Mouse (Mus musculus) CH12.LX (cell line): ENCODE measurements around the gene Popdc2. TPM values are rescaled to one million over a fixed set of nuclear protein-coding genes. Genes with fewer than 3 reads are reported as not detected.

Source experiments
- DNase-seq: peaks from one replicate; pipeline ENCODE4 v3.0.0-alpha.2; 2013; ENCODE audit errors: extremely low read depth
- H3K27ac ChIP-seq: 2 replicates; pipeline ENCODE4 v1.5.1; 2012; ENCODE audit warnings: low read depth, mild to moderate bottlenecking, control low read depth, moderate library complexity; ENCODE audit not compliant: insufficient read depth
- H3K27me3 ChIP-seq: replicated peaks from 2 replicates; pipeline ENCODE3; 2012; ENCODE audit warnings: inconsistent platforms
- H3K36me3 ChIP-seq, 2 experiments: replicated peaks in 1 of 2; 2 replicates each; pipeline versions ENCODE3 to v1.6.1; 2012; ENCODE audit warnings: inconsistent platforms in 1 of 2, low read length in 1 of 2, mild to moderate bottlenecking in 1 of 2, mixed read lengths in 1 of 2, moderate library complexity in 1 of 2; ENCODE audit not compliant: control insufficient read depth in 1 of 2, insufficient read depth in 1 of 2
- H3K4me1 ChIP-seq, 2 experiments: 2 replicates each; pipeline ENCODE4 v1.6.1; 2012; ENCODE audit warnings: inconsistent platforms in 1 of 2, moderate library complexity in 1 of 2; ENCODE audit not compliant: insufficient read depth in 2 of 2, control insufficient read depth in 1 of 2
- H3K4me2 ChIP-seq: 2 replicates; pipeline ENCODE4 v1.6.1; 2012; ENCODE audit warnings: low read depth, mild to moderate bottlenecking, control low read depth; ENCODE audit not compliant: poor library complexity, insufficient read depth, severe bottlenecking
- H3K4me3 ChIP-seq, 3 experiments: fragments of 150-350 bp in 1 of 3; sonication (generic) in 1 of 3; replicated peaks in 1 of 3; 2 replicates each; pipeline versions ENCODE3 to v1.5.1; 2011 to 2012; ENCODE audit warnings: low read depth in 2 of 3, low read length in 2 of 3, mild to moderate bottlenecking in 2 of 3, moderate library complexity in 2 of 3, control low read depth in 1 of 3, improper control_type of control experiment in 1 of 3, inconsistent platforms in 1 of 3, mixed read lengths in 1 of 3; ENCODE audit not compliant: poor library complexity in 1 of 3
- H3K79me2 ChIP-seq: replicated peaks from 2 replicates; pipeline ENCODE4 v1.6.1; 2012; ENCODE audit warnings: mild to moderate bottlenecking, moderate library complexity; ENCODE audit not compliant: control insufficient read depth, poor library complexity, insufficient read depth, severe bottlenecking; ENCODE audit errors: extremely low read depth
- H3K9ac ChIP-seq: 2 replicates; pipeline ENCODE4 v1.6.1; 2012; ENCODE audit warnings: low read depth, mild to moderate bottlenecking, control low read depth, moderate library complexity; ENCODE audit not compliant: insufficient read depth
- H3K9me3 ChIP-seq: replicated peaks from 2 replicates; pipeline ENCODE3; 2012; ENCODE audit warnings: low read length, inconsistent platforms, mixed read lengths
- CHD1 ChIP-seq: IDR thresholded peaks from 2 replicates; pipeline ENCODE4 v1.6.1; 2012; ENCODE audit warnings: low read depth, low read length, improper control_type of control experiment, inconsistent platforms
- CTCF ChIP-seq, 2 experiments: IDR thresholded peaks in 1 of 2; conservative IDR thresholded peaks in 1 of 2; 2 replicates each; pipeline ENCODE4 v1.5.1; 2011 to 2012; ENCODE audit warnings: low read depth in 2 of 2, low read length in 2 of 2, improper control_type of control experiment in 1 of 2, inconsistent platforms in 1 of 2, mild to moderate bottlenecking in 1 of 2, moderate library complexity in 1 of 2
- E2F4 ChIP-seq: IDR thresholded peaks from 2 replicates; pipeline ENCODE4 v1.6.1; 2011; ENCODE audit warnings: low read depth, low read length, improper control_type of control experiment; ENCODE audit not compliant: insufficient replicate concordance
- ETS1 ChIP-seq: conservative IDR thresholded peaks from 2 replicates; pipeline ENCODE4 v1.6.1; 2012; ENCODE audit warnings: low read depth, mild to moderate bottlenecking, inconsistent platforms, low read length, improper control_type of control experiment, moderate library complexity
- IRF4 ChIP-seq: IDR thresholded peaks from 2 replicates; pipeline ENCODE4 v1.6.1; 2014; ENCODE audit warnings: low read depth, mild to moderate bottlenecking, inconsistent platforms, low read length, improper control_type of control experiment
- JUND ChIP-seq: conservative IDR thresholded peaks from 2 replicates; pipeline ENCODE4 v1.6.1; 2011; ENCODE audit warnings: low read depth, low read length, improper control_type of control experiment
- MAFK ChIP-seq: IDR thresholded peaks from 2 replicates; pipeline ENCODE4 v1.6.1; 2011; ENCODE audit warnings: low read length, improper control_type of control experiment; ENCODE audit not compliant: insufficient replicate concordance
- MAZ ChIP-seq: IDR thresholded peaks from 2 replicates; pipeline ENCODE4 v1.6.1; 2012; ENCODE audit warnings: low read depth, mild to moderate bottlenecking, inconsistent platforms, low read length, improper control_type of control experiment, moderate library complexity
- MEF2A ChIP-seq: IDR thresholded peaks from 2 replicates; pipeline ENCODE4 v1.6.1; 2014; ENCODE audit warnings: low read depth, mild to moderate bottlenecking, inconsistent platforms, low read length, improper control_type of control experiment, borderline replicate concordance
- MXI1 ChIP-seq: IDR thresholded peaks from 2 replicates; pipeline ENCODE4 v1.6.1; 2011; ENCODE audit warnings: mild to moderate bottlenecking, low read depth, low read length, improper control_type of control experiment
- NELFE ChIP-seq: IDR thresholded peaks from 2 replicates; pipeline ENCODE4 v1.6.1; 2011; ENCODE audit warnings: low read depth, low read length, improper control_type of control experiment
- RCOR1 ChIP-seq: conservative IDR thresholded peaks from 2 replicates; pipeline ENCODE4 v1.6.1; 2012; ENCODE audit warnings: low read depth, mild to moderate bottlenecking, inconsistent platforms, low read length, improper control_type of control experiment
- TCF12 ChIP-seq: IDR thresholded peaks from 2 replicates; pipeline ENCODE4 v1.6.1; 2014; ENCODE audit warnings: low read depth, mild to moderate bottlenecking, inconsistent platforms, low read length, improper control_type of control experiment
- USF1 ChIP-seq: IDR thresholded peaks from 2 replicates; pipeline ENCODE4 v1.6.1; 2014; ENCODE audit warnings: low read depth, mild to moderate bottlenecking, inconsistent platforms, low read length, improper control_type of control experiment
- ZC3H11A ChIP-seq: IDR thresholded peaks from 2 replicates; pipeline ENCODE4 v1.6.1; 2012; ENCODE audit warnings: low read depth, mild to moderate bottlenecking, inconsistent platforms, low read length, improper control_type of control experiment
- dilution Hi-C: fragments of 300-500 bp; cut with MboI; formaldehyde crosslinking; loops from 2 replicates; pipeline ENCODE4 v1.14.3; 2020; ENCODE audit warnings: low sequenced_read_pairs; ENCODE audit not compliant: extremely low pct_unique_long_range_greater_than_20kb, extremely low pct_ligation_motif_present
- in situ Hi-C: fragments of 300-500 bp; cut with MboI; formaldehyde crosslinking; loops from 3 replicates; pipeline ENCODE4 v1.14.3; 2019; ENCODE audit warnings: low sequenced_read_pairs, low pct_ligation_motif_present, low pct_unique_long_range_greater_than_20kb, mixed read lengths
- polyA plus RNA-seq: library from polyadenylated mRNA; unstranded; fragments of >175 nt; gene quantifications from 2 replicates; pipeline ENCODE4 v1.2.1, GENCODE M21; 2012; ENCODE audit warnings: low read depth; ENCODE audit not compliant: insufficient read length
- total RNA-seq, 2 experiments: library from RNA; depleted of rRNA; stranded (reverse); fragments of 300-350 nt in 1 of 2; fragments of >200 nt in 1 of 2; gene quantifications; 2 replicates each; pipeline ENCODE4 v1.2.3; 2012 to 2014

Gene Popdc2
- total and polyA plus RNA-seq, 3 experiments = 0.17 to 3.6 (median 1.1) TPM

GRCm38 (mm10) chr16:38326778-38327397, 35.1 kb upstream of the Popdc2 start (continued):
- TF ChIP-seq RCOR1 (no peak), IRF4 (peak; percentile 93), ZC3H11A (no peak), MEF2A (no peak), USF1 (no peak), MAFK (no peak), CHD1 (no peak)

GRCm38 (mm10) chr16:38329340-38329739, 32.7 kb upstream of the Popdc2 start:
- Histone ChIP-seq H3K9me3 (no peaks in the 10 kb centered on the region), H3K79me2 (no peaks in the 10 kb centered on the region), H3K4me2 (no peak overlapping the region), H3K4me3 (no peak overlapping the region), H3K9ac (no peak overlapping the region), H3K27me3 (no peaks in the 10 kb centered on the region), H3K36me3 (no peaks in the 10 kb centered on the region), H3K27ac (no peak overlapping the region), H3K4me1 (peaks cover 14 to 24% of the 10 kb centered on the region in 2 experiments)
- TF ChIP-seq CTCF (conservative IDR thresholded peaks at IDR 0.05 in 1 of 2, IDR thresholded peaks at IDR 0.05 in 1 of 2; ENCODE audit: low read depth in 2 of 2, low read length in 2 of 2) (peak in 1 of 2 experiments; percentile 24; a peak in 1 of 4 replicates), MAZ (no peak)
- dilution Hi-C loops = no loop called here
- no peak for DNase-seq
- in situ Hi-C loops = loop anchor here (25.0 kb wide), 2 partner anchors 383 to 708 kb away; partner anchors contain the start of gene Arhgap31

GRCm38 (mm10) chr16:38334431-38334830, 27.6 kb upstream of the Popdc2 start:
- no peak for DNase-seq
- Histone ChIP-seq H3K79me2 (no peaks in the 10 kb centered on the region), H3K9ac (no peak overlapping the region), H3K9me3 (no peaks in the 10 kb centered on the region), H3K4me2 (no peak overlapping the region), H3K27me3 (no peaks in the 10 kb centered on the region), H3K27ac (no peak overlapping the region), H3K4me3 (no peak overlapping the region)
- in situ Hi-C loops = loop anchor here (25.0 kb wide), 2 partner anchors 378 to 703 kb away; partner anchors contain the start of gene Arhgap31
- TF ChIP-seq MXI1 (no peak), TCF12 (no peak), NELFE (no peak), ZC3H11A (no peak), JUND (no peak), MAZ (no peak), E2F4 (no peak), ETS1 (no peak)
- TF ChIP-seq, all 38 proteins: peak for 0
- Histone ChIP-seq H3K36me3 (no peaks in the 10 kb centered on the region), H3K4me1 (no peaks in the 10 kb centered on the region)
- dilution Hi-C loops = no loop called here
